Mouse (Mus musculus): ENCODE results near the gene Mon1a. TPM values are rescaled to one million over a fixed set of nuclear protein-coding genes. Genes with fewer than 3 reads are reported as not detected.

Mon1a gene
- total RNA-seq, 2 experiments from 2014 or later, result 10.8 to 11.2 TPM

DNA sequence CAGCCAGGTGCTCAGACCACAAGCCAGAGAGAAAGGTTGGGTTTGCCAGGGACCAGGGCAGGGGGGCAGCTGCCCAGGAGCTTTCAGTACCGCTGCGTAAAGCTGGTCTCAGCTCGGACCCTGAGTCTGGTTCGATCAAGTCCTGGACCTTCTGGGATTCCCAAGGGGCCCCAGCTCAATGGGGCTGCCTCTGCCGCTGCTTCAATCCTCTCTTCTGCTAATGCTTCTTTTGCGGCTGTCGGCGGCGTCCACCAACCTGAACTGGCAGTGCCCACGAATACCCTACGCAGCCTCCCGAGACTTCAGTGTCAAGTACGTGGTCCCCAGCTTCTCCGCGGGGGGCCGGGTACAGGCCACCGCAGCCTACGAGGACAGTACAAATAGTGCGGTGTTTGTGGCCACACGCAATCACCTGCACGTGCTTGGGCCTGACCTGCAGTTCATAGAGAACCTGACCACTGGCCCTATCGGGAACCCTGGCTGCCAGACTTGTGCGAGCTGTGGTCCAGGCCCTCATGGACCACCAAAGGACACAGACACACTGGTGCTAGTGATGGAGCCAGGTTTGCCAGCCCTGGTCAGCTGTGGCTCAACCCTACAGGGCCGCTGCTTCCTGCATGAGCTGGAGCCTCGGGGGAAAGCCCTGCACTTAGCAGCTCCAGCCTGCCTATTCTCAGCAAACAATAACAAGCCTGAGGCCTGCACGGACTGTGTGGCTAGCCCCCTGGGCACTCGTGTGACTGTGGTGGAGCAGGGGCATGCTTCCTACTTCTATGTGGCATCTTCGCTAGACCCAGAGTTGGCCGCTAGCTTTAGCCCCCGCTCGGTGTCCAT lies 19.2 kb downstream of the Mon1a start:
- DNase-seq (ENCODE audit: low spot score), result no peak
- intact Hi-C loops (cut with DNase I), result loop anchor here (10.0 kb wide), 1 partner anchor 378 kb away; no protein-coding TSS in a partner anchor

DNA sequence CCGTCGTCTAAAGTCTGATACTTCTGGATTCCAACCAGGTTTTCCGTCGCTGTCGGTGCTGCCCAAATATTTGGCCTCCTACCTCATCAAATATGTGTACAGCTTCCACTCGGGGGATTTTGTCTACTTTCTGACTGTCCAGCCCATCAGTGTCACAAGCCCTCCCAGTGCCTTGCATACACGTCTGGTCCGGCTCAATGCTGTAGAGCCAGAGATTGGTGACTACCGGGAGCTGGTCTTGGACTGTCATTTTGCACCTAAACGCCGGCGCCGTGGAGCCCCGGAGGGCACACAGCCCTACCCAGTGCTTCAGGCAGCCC lies 19.8 kb downstream of the Mon1a start:
- no peak for DNase-seq (ENCODE audit: low spot score)
- intact Hi-C loops (cut with DNase I), result loop anchor here (10.0 kb wide), 1 partner anchor 377 kb away; no protein-coding TSS in a partner anchor

DNA sequence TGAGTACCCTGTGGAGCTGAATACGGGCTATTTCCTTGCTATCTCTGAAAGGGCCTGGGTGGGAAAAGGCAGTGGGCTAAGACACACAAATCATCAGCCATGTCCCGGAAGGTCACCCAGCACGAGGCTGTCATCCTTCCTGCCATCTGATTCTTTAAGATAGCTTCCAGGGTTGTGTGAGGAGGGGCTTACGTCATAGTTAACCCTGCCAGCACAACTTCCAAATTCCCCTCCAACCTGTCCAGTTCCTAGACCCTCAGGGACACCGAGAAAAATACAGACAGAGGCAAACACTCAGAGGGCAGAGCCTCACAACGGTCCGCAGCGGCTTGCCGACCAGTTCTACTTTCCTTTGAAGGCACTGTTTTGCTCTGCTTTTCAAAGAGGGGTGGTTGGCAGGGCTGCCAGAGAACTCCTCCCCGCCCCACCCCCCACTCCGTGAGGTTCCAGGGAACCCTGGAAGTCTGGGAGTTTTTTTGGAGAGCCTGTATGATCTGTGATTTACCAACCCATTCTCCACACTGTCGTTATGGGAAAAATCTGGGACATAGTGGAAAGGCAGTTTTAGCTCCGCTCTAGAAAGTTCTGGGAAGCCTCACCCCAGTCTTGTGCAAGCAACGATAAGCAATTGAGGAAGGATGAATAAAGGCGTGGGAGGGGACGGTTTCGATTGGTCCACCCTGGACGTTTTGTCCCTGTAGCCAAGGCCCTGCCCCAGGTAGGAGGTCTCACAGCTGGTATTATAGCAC lies 20.6 kb downstream of the Mon1a start:
- intact Hi-C loops (cut with DNase I), result loop anchor here (10.0 kb wide), 1 partner anchor 376 kb away; no protein-coding TSS in a partner anchor

DNA sequence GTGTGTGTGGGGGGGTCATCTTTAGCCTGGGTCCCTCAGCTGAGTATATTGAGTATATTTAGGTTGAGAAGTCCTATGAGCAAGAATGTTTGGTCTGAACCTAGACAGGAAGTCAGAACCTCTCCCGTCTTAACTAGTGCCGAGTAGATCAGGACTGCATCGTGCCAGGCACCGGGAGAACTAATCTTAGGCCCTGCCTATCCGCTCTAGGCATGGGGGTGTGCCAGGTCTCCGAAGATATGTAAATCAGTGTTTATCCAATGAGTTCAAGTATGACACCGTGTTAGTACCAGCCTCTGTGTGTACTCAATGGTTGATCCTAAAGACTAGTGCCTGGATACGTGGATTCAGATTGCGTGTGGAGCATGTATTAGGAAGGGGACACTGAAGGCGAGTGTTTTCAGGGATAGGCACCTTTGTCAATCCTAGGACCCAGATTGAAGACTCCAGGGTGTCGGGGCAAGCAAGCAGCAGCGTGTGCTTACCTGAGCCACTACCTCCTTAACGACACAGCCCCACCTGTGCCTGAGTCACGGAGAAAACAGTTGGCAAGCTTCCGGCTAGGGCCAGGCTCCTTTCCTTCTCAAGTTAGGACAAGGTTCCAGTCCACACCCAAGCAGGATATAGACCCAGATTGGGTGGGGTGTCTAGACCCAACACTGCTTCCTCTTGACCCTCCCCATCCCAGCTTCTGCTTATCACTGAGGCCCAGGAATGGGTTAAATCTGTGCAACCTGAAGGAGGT lies 22.2 kb downstream of the Mon1a start:
- DNase-seq (ENCODE audit: low spot score), result no peak
- intact Hi-C loops (cut with DNase I), result no loop called here

More for the DNA sequence above, 20.6 kb downstream of the Mon1a start:
- peak; percentile 55 for DNase-seq (ENCODE audit: low spot score)

DNA sequence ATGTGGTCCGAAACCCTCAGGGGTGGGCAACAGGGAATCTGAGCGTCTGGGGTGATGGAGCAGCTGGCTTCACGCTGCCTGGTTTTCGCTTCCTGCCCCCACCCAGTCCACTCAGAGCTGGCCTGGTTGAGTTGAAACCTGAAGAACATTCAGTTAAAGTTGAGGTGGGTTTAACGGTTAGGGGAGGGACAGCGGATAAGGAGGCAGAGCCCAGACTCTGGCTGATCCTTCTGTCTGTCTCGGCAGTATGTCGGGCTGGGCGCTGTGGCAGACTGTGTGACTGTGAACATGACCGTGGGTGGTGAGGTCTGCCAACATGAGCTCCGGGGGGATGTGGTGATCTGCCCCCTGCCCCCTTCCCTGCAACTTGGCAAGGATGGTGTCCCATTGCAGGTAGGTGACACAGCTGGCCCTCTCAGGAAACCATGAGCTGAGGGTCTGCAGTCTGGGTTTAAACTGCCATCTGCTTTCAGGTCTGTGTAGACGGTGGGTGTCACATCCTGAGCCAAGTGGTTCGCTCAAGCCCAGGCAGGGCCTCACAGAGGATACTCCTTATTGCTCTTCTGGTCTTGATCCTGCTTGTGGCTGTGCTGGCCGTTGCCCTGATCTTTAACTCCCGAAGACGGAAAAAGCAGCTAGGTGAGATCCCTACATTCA lies 26.9 kb downstream of the Mon1a start:
- no peak for DNase-seq (ENCODE audit: low spot score)
- intact Hi-C loops (cut with DNase I), result no loop called here

DNA sequence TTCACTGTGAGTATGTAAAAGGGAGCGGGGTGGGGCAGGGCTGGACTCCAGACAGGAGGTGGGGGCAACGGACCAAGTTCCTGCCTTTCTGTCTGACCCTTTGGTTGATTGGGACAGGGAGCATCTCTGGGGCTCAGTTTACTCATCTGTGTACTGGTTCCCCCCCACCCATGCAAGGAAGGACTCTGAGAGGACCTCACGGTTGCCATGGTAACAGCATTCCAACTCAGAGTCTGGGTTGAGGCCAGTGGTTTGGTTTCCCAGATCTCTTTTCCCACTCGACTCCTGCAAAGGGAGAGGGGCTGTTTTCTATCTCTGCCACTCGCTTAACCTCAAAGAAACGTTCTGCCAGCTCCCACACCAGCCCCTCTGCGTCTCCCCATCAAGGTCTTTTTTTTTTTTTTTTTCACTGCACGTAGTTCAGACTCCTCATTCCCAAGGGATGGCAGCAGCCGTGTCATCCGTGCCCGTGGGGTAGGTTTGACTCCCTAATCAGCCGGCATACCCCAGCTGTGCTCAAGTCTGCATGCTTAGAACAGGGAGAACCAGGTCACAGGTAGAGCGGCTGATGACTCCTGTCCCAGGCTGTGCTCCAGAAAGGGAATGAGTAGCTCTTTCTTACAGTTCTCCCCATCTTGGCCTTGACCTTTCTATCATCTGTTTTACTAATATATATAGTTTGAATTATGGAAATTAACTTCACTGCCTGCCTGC lies 30.1 kb downstream of the Mon1a start:
- no peak for DNase-seq (ENCODE audit: low spot score)
- intact Hi-C loops (cut with DNase I), result no loop called here

DNA sequence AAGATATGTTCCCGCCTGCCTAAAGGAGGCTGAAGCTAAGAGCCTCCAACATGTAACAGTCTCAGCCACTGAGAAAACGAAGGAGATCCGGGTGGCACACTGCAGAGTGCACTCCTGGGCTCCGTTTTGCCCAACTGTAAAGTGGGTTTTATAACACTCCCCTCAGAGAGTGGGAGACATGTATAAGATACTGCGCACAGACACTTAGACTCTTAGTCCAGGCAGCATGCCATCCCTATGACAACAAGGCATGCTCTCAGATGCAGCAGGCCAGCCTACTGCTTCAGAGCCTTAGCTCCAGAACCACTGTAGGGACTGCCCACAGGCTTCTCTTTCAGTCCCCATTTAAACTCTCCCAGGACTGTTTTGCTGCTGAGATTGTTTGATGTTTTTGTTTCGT lies 30.9 kb downstream of the Mon1a start:
- intact Hi-C loops (cut with DNase I), result no loop called here
- no peak for DNase-seq (ENCODE audit: low spot score)

DNA sequence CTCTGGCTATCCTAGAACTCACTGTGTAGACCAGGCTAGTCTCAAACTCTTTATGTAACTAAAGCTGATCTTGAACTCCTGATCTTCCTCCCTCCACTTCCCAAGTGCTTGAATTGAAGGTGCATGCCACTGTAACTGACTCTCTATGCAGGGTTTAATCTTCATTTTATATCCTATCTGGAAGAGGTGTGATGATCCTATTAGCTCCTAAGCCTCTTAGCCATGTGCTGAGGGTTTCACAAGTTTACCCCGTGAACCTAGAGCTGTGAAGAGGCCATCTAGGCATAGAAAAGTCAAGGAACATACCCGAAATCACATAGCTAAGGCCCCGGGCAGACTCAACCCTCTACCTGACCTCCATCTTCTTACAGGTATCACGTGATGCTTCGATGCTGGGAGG lies 31.5 kb downstream of the Mon1a start:
- no peak for DNase-seq (ENCODE audit: low spot score)
- intact Hi-C loops (cut with DNase I), result no loop called here

DNA sequence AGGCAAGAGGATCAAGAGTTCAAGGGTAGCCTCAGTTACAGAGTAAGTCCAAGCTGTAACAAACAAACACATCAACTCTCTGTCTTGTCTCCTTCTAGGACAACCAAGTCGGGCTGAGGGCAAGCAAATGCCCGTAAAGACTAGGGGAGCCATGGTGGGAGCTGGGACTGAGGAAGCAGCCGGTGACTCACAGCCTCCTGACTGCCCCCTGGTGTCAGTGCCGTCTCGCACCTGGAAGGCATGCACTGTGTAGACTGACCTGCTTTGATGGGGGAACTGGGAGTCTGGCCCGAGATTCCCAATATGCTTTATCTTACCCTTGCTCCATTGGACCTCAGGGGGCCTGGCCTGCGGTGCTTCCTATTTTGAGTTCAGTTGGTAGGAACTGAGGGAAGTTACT lies 35.1 kb downstream of the Mon1a start:
- intact Hi-C loops (cut with DNase I), result no loop called here
- no peak for DNase-seq (ENCODE audit: low spot score)

DNA sequence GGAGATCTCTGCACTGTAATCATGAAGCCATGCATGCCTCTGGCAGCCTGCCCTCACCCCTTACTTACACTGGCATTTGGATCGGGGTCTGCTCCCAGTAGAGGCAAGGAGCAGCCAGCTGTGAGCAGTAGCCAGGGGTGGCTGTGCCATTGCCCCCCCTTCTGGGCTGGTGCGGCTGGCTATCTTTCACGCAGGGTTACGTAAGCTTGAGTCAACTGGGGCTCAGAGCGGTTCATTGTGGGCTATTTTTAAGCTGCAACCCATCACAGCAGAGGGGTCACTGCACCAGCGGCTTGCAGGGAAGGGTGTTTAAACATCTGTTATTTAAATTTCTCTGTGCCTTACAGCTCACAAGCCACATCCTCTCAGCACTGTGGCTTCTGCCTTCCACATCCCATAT lies 36.0 kb downstream of the Mon1a start:
- intact Hi-C loops (cut with DNase I), result no loop called here
- peak; percentile 46 for DNase-seq (ENCODE audit: low spot score)

DNA sequence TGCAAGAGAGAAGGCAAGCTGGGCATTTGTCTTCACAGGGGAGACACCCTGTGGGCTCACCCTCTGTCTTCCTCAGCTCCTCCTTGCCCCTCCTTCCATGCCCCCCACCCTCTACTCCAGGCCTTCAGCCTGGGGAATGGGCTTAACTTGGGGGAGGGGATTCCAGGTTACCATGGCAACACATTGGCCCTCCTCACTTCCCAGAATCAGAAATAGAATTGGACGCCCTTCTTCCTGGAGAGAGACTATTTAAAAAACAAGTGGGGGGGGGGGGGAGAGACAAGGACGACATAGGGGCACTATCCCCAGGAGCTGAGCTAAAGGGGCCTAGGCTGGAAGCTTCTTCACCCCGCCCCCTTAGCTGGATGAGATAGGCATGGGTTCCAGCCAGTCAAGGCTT lies 37.3 kb downstream of the Mon1a start:
- DNase-seq (ENCODE audit: low spot score), result no peak
- intact Hi-C loops (cut with DNase I), result no loop called here

DNA sequence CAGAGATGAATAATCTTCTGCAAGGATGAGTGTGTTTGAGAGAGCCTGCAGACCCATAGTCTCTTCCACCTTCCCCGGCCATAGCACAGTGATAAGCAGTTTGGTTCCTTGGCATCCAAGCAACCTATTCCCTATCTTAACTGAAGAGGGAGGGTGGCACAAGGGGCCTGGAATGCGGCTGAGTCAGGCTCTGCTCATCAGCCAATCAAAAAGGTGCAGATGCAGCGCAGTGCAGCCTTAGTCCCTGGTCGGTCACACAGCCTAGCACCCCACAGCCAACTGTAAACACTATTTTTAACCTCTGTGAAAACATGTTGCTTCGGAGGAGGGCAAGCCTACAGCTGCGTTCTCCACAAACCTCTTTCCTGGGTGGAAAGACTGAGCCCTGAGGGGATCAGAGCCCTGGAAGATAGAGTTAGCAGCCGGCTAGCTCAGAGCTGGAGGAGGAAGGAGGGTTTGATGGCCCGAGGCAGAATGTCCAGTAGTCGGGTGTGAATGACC lies 39.0 kb downstream of the Mon1a start:
- no peak for DNase-seq (ENCODE audit: low spot score)
- intact Hi-C loops (cut with DNase I), result no loop called here

DNA sequence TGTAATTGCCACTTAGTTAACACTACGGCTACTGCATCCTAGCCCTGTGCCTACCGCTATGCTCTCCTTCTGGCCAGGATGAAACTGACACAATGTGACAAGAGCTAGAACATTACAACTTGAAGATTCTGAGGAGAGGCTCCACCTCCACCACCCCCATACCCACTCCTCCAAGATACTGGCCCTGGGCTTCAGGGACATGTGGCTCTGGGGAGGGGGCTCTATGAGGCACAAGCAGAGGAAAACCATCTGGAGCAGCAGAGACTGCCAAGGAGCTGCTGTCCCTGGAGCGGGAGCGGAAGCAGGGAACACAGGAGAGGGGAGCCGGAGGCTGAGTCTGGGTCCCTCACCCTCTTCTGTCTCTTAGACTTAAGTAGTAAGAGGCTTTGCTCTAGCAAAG lies 39.8 kb downstream of the Mon1a start:
- DNase-seq (ENCODE audit: low spot score), result no peak
- intact Hi-C loops (cut with DNase I), result no loop called here

DNA sequence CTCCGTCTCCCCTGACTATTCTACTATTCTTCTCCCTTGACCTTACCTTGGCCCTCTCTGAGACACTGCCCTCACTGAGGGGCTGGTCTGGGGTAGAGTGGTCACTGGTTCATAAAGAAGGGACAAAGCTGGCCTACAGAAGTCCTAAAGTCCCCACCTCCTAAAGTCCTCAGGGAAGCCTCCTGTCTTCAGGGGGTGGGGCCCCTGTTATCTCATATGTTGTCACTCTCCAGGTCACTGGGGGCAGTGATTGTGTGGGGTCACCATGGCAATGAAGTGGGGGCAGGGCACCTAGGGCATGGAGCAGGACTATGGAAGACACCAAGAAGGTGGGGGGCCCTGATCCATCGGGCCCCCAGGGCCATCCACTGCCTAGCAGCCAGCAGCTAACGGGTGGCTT lies 40.2 kb downstream of the Mon1a start, which contains the start of gene Actl11:
Gene Actl11 (plus strand): TSS at position 301 of the 400 bp plus-strand sequence.
- intact Hi-C loops (cut with DNase I), result no loop called here
- DNase-seq (ENCODE audit: low spot score), result no peak

DNA sequence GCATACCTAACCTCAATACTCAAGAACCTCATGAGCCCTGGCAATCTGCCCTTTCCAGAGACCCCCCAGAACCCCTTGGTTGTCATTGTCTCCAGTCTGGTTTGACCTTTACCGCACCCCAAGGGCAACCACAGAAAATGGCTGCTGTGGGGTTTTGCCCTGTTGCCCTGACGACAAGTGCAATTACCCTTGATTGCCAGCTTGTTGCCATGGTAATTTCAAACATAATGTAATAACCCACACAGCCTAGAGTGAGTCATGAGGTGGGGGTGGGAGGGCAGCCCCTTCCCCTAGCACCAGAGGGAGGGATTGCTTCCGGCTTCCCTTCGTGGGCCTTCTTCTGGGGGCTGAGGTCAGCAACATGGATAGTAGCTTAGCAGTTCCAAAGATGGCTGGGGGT lies 44.3 kb downstream of the Mon1a start:
- intact Hi-C loops (cut with DNase I), result no loop called here
- DNase-seq (ENCODE audit: low spot score), result no peak

DNA sequence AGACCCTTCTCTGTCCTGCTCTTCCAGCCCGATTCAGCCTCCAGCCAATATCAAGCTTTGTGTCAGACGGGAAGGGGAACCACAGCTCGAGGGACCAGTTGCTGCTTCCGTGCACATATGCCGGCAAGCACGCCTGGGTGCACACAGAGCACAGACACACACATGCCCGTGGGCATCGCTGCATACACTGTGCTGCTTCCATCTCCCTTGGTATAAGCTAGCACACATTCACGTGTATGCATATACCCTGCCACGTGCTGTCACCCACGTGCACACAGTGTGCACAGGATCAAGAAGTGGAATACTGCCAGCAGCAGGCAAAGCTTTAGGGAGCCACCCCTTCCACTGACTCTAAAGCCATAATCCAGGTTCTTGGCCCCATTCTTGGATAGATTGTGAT lies 46.2 kb downstream of the Mon1a start:
- no peak for DNase-seq (ENCODE audit: low spot score)
- intact Hi-C loops (cut with DNase I), result no loop called here

DNA sequence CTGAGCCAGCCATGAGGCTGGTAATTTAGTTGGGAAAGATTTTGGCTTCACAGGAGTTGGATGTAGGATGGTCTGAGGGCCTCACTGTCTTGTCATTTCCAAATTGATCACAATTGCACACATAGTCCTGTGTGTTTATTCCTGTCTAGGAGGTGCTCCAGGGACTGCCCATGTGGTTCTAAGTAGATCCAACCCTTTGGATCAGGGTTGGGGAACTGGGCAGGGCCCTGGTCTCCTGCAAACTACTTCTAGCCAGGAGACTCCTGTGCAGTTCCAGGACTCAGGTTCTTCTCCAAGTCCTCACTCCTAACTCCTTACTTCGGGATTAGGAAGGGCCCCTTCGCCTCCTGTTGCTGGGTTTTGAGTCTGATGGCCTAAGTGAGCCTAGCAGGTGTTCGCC lies 47.4 kb downstream of the Mon1a start, which contains the start of gene Camkv:
Gene Camkv (plus strand): TSS at position 301 of the 400 bp plus-strand sequence.
- intact Hi-C loops (cut with DNase I), result no loop called here
- DNase-seq (ENCODE audit: low spot score), result no peak

DNA sequence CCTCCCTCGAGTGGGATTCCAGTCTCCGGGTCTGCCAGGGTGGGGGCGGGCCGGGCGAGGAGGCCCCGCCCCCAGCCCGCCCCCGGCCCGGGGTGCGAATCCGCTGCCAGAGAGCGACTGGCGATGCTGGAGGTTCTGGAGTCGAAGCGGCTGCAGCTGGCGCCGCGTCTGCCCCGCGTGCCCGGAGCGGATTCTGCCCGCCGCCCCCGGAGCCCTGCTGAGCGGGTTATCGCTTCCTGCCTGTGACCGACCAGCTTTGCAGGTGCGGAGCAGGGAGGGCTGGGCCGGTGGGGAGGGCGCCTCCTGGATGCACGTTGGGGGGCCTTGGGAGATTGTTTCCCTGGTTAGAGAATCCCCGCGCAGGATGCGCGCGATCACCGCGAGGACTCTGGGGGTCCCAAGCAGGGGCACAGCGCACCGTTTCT lies 47.9 kb downstream of the Mon1a start:
- no peak for DNase-seq (ENCODE audit: low spot score)
- intact Hi-C loops (cut with DNase I), result no loop called here

DNA sequence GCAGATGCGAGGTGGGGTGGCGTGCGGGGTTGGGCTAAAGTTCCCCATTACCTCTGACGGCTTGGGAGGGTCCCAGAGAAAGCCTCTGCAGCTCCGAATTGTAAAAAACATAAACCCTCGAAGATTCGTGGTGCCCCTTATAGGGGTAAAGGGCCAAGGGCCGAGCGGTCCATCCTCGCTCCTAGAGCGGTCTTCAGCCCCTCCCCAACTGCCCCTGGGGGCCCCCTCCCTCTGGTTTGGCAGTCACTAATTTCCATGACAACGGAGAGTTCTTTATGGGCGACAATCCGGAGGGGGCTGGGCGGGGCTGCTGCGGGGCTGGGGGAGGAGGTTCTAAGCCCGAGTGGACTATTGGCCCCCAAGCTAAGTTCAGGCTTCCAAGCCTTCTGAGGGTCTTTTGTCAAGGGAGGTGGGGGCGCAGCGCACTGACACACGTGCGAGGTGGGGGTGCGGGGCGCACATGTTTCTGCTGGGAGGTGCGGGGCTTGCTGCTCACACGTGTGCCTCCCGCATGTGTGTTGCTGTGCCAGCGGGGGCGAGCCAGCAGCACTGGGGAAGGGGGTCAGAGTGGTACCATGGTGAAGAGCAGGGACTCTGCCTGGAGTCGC lies 48.4 kb downstream of the Mon1a start:
- intact Hi-C loops (cut with DNase I), result no loop called here
- DNase-seq (ENCODE audit: low spot score), result no peak

Measured in heart, postnatal 25 days (tissue).